Mouse (Mus musculus) megakaryocyte, embryonic 14.5 days (primary cell): ENCODE data around the gene Nell2.

ENCODE experiments used
- FLI1 ChIP-seq: IDR thresholded peaks from 2 replicates; pipeline ENCODE4 v1.6.1; 2012; ENCODE audit warnings: low read length, inconsistent platforms, mixed read lengths
- GATA1 ChIP-seq: IDR thresholded peaks from 3 replicates; pipeline ENCODE4 v1.6.1; 2012; ENCODE audit warnings: mixed read lengths, low read length, inconsistent platforms, borderline replicate concordance

- TF ChIP-seq FLI1 (no peak), GATA1 (no peak)
These were observed 342.9 kb downstream of the Nell2 start for GRCm38 (mm10) chr15:95185419-95185818.
